Mouse (Mus musculus) testis, adult 2 months (tissue): Measurements from ENCODE around the gene Fam189a1.

ENCODE experiments used
- CTCF ChIP-seq: fragments of 200-500 bp; IDR thresholded peaks from 2 replicates; pipeline ENCODE4 v1.5.1; 2012; ENCODE audit warnings: low read depth, mild to moderate bottlenecking, inconsistent platforms, low read length, moderate library complexity; ENCODE audit not compliant: control insufficient read depth, insufficient read depth, insufficient replicate concordance
- POLR2A ChIP-seq: fragments of 200-500 bp; IDR thresholded peaks from 2 replicates; pipeline ENCODE4 v1.6.1; 2012; ENCODE audit warnings: low read depth, mild to moderate bottlenecking, inconsistent platforms, low read length, moderate library complexity; ENCODE audit not compliant: control insufficient read depth

DNA sequence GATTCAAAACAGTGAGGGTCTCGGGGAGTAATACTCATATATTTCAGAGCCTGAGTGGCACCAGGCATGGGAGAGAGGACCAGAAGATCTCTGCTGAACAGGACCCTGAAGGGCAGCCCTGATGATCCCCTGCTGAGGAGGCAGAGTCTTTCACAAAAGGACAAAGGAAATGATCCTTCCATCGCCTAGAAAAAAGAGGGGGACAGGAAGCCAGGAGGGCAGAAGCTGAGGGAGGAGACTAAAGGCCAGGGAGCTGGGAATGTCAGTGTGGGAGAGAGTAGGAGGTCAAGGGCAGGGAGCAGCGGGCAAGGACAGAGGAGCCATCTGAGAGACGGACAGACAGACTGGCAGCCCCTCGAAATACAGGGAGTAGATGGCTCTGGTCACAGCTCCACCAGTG lies 91.7 kb downstream of the Fam189a1 start:
- no peak for TF ChIP-seq POLR2A
- TF ChIP-seq CTCF: no peak
